Mouse (Mus musculus) hindbrain, embryonic 12.5 days (tissue): ENCODE data around the gene Eme2. TPM values are rescaled to one million over a fixed set of nuclear protein-coding genes. Genes with fewer than 3 reads are reported as not detected.
A peak's percentile ranks its signal among the peaks of the same experiment; 100 is the strongest.

ENCODE experiments used
- ATAC-seq: fragments of 200-750 bp; cut with Nextera tagmentation; 2 replicates; pipeline ENCODE4 v1.8.0; 2017; ENCODE audit warnings: moderate TSS enrichment; ENCODE audit not compliant: low FRiP score
- H3K27ac ChIP-seq: fragments of 300-500 bp; sonication (generic); 2 replicates; pipeline ENCODE4 v1.5.1; 2016; ENCODE audit warnings: mild to moderate bottlenecking
- H3K27me3 ChIP-seq: fragments of 300-500 bp; sonication (generic); 2 replicates; pipeline ENCODE4 v1.6.1; 2016; ENCODE audit warnings: mild to moderate bottlenecking
- H3K36me3 ChIP-seq: fragments of 300-500 bp; sonication (generic); 2 replicates; pipeline ENCODE4 v1.6.1; 2016; ENCODE audit warnings: mild to moderate bottlenecking
- H3K4me1 ChIP-seq: fragments of 300-500 bp; sonication (generic); 2 replicates; pipeline ENCODE4 v1.6.1; 2016
- H3K4me2 ChIP-seq: fragments of 300-500 bp; sonication (generic); replicated peaks from 2 replicates; pipeline ENCODE4 v1.6.1; 2016; ENCODE audit warnings: mild to moderate bottlenecking
- H3K4me3 ChIP-seq: fragments of 300-500 bp; sonication (generic); 2 replicates; pipeline ENCODE4 v1.5.1; 2016; ENCODE audit warnings: mild to moderate bottlenecking
- H3K9ac ChIP-seq: fragments of 300-500 bp; sonication (generic); 2 replicates; pipeline ENCODE4 v1.6.1; 2016; ENCODE audit warnings: mild to moderate bottlenecking, moderate library complexity
- H3K9me3 ChIP-seq: fragments of 300-500 bp; sonication (generic); replicated peaks from 2 replicates; pipeline ENCODE4 v1.6.1; 2016; ENCODE audit warnings: mild to moderate bottlenecking
- WGBS: fragments of 180-500 bp; shearing (Covaris S2); methylation state at CpG from one replicate; pipeline ENCODE4 v1.1.7; 2016; 5-methylcytosine and 5-hydroxymethylcytosine counted together
- polyA plus RNA-seq: library from polyadenylated mRNA; unstranded; fragments of >200 nt; fragmentation: Nextera tagmentation; extraction: Ambion mirVana; gene quantifications from 2 replicates; pipeline ENCODE4 v1.2.1, GENCODE M21; 2016

The Eme2 gene
- polyA plus RNA-seq, 1 experiment from 2014 or later: 39.3 TPM

GRCm38 (mm10) chr17:24860076-24860475 lies 34.8 kb downstream of the Eme2 start:
- no peak overlapping the region for H3K9ac ChIP-seq
- H3K27ac ChIP-seq: no peak overlapping the region
- no peaks in the 10 kb centered on the region for H3K27me3 ChIP-seq
- H3K4me3 ChIP-seq: no peak overlapping the region
- H3K9me3 ChIP-seq: no peaks in the 10 kb centered on the region
- H3K36me3 ChIP-seq: peaks cover 44% of the 10 kb centered on the region
- no peak for ATAC-seq
- no peak overlapping the region for H3K4me2 ChIP-seq
- H3K4me1 ChIP-seq: no peaks in the 10 kb centered on the region
- WGBS: 86% methylated on average over 8 of the region's 8 CpGs

GRCm38 (mm10) chr17:24858967-24859366 lies 35.9 kb downstream of the Eme2 start:
- peaks cover 40% of the 10 kb centered on the region for H3K36me3 ChIP-seq
- no peaks in the 10 kb centered on the region for H3K27me3 ChIP-seq
- H3K9ac ChIP-seq: no peak overlapping the region
- H3K9me3 ChIP-seq: no peaks in the 10 kb centered on the region
- H3K4me3 ChIP-seq: no peak overlapping the region
- no peak overlapping the region for H3K4me2 ChIP-seq
- WGBS: 91% methylated on average over 6 of the region's 6 CpGs
- no peak for ATAC-seq
- H3K27ac ChIP-seq: no peak overlapping the region
- no peaks in the 10 kb centered on the region for H3K4me1 ChIP-seq

- WGBS: 79% methylated on average over 7 of the region's 8 CpGs
- Histone ChIP-seq H3K4me2 (no peak overlapping the region), H3K9ac (no peak overlapping the region), H3K36me3 (peaks cover 50% of the 10 kb centered on the region), H3K4me3 (no peak overlapping the region), H3K4me1 (no peaks in the 10 kb centered on the region), H3K9me3 (no peaks in the 10 kb centered on the region), H3K27me3 (no peaks in the 10 kb centered on the region), H3K27ac (no peak overlapping the region)
- no peak for ATAC-seq
Measured at GRCm38 (mm10) chr17:24857831-24858470, 36.9 kb downstream of the Eme2 start.

GRCm38 (mm10) chr17:24856589-24856988 lies 38.3 kb downstream of the Eme2 start:
- Histone ChIP-seq H3K27me3 (peaks cover 3% of the 10 kb centered on the region; the same call in 1 of the 2 replicates), H3K9ac (no peak overlapping the region), H3K4me1 (no peaks in the 10 kb centered on the region; the same call in 1 of the 2 replicates), H3K4me2 (no peak overlapping the region), H3K4me3 (no peak overlapping the region), H3K36me3 (peaks cover 48% of the 10 kb centered on the region), H3K9me3 (no peaks in the 10 kb centered on the region), H3K27ac (no peak overlapping the region)
- ATAC-seq: no peak
- 90% methylated on average over 13 of the region's 13 CpGs for WGBS

- peaks cover 4% of the 10 kb centered on the region for H3K4me1 ChIP-seq
- H3K4me3 ChIP-seq: no peak overlapping the region
- no peak for ATAC-seq
- H3K4me2 ChIP-seq: no peak overlapping the region
- 86% methylated on average over 3 of the region's 3 CpGs for WGBS
- H3K36me3 ChIP-seq: peaks cover 42% of the 10 kb centered on the region
- no peak overlapping the region for H3K27ac ChIP-seq
- H3K9me3 ChIP-seq: no peaks in the 10 kb centered on the region
- no peak overlapping the region for H3K9ac ChIP-seq
- H3K27me3 ChIP-seq: peaks cover 5% of the 10 kb centered on the region; the same call in 1 of the 2 replicates
Measured at GRCm38 (mm10) chr17:24855838-24856464, 38.9 kb downstream of the Eme2 start.

- H3K36me3 ChIP-seq: peaks cover 19% of the 10 kb centered on the region
- H3K27me3 ChIP-seq: peaks cover 5% of the 10 kb centered on the region; the same call in 1 of the 2 replicates
- H3K4me3 ChIP-seq: peak overlapping the region; percentile 79
- H3K9ac ChIP-seq: peak overlapping the region; percentile 72; the same call in 1 of the 2 replicates
- ATAC-seq: no peak
- 83% methylated on average over 10 of the region's 10 CpGs for WGBS
- peak overlapping the region; percentile 74 for H3K4me2 ChIP-seq
- H3K27ac ChIP-seq: no peak overlapping the region
- H3K4me1 ChIP-seq: peaks cover 13% of the 10 kb centered on the region
- no peaks in the 10 kb centered on the region for H3K9me3 ChIP-seq
Measured at GRCm38 (mm10) chr17:24851381-24852125, 43.3 kb downstream of the Eme2 start.

GRCm38 (mm10) chr17:24850773-24851127 lies 44.1 kb downstream of the Eme2 start:
- Histone ChIP-seq H3K9ac (peak overlapping the region; percentile 72), H3K27ac (peak overlapping the region; percentile 53; the same call in 1 of the 2 replicates), H3K9me3 (no peaks in the 10 kb centered on the region), H3K4me3 (peak overlapping the region; percentile 79), H3K36me3 (peaks cover 13% of the 10 kb centered on the region), H3K4me1 (peaks cover 13% of the 10 kb centered on the region), H3K27me3 (peaks cover 5% of the 10 kb centered on the region; the same call in 1 of the 2 replicates), H3K4me2 (peak overlapping the region; percentile 74)
- WGBS: 2% methylated on average over 18 of the region's 20 CpGs
- ATAC-seq: no peak

- peak within 1 kb of the TSS; percentile 79 for H3K4me3 ChIP-seq
- H3K9me3 ChIP-seq: no peaks in the 10 kb centered on the region
- H3K36me3 ChIP-seq: peaks cover 13% of the 10 kb centered on the region
- peak within 1 kb of the TSS; percentile 74 for H3K4me2 ChIP-seq
- peak within 1 kb of the TSS; percentile 75 for H3K9ac ChIP-seq
- under 1% methylated on average over 54 of the region's 58 CpGs for WGBS
- ATAC-seq: peak; percentile 100
- peak within 1 kb of the TSS; percentile 93 for H3K27ac ChIP-seq
- peaks cover 13% of the 10 kb centered on the region for H3K4me1 ChIP-seq
- H3K27me3 ChIP-seq: peaks cover 8% of the 10 kb centered on the region; the same call in 1 of the 2 replicates
Measured at GRCm38 (mm10) chr17:24850065-24850772, 44.7 kb downstream of the Eme2 start, which contains the start of gene Fahd1. Gene Fahd1, minus strand, starts transcription at chr17:24850364.

- peak overlapping the region; percentile 79 for H3K4me3 ChIP-seq
- peak overlapping the region; percentile 75 for H3K9ac ChIP-seq
- peaks cover 13% of the 10 kb centered on the region for H3K36me3 ChIP-seq
- WGBS: under 1% methylated on average over 21 of the region's 21 CpGs
- H3K4me1 ChIP-seq: peaks cover 13% of the 10 kb centered on the region
- ATAC-seq: peak; percentile 74
- peak overlapping the region; percentile 93 for H3K27ac ChIP-seq
- H3K27me3 ChIP-seq: peaks cover 8% of the 10 kb centered on the region; the same call in 1 of the 2 replicates
- peak overlapping the region; percentile 74 for H3K4me2 ChIP-seq
- H3K9me3 ChIP-seq: no peaks in the 10 kb centered on the region
Measured at GRCm38 (mm10) chr17:24849733-24850064, 45.2 kb downstream of the Eme2 start.

- H3K4me1 ChIP-seq: peaks cover 13% of the 10 kb centered on the region
- no peak overlapping the region; the same call in 1 of the 2 replicates for H3K4me3 ChIP-seq
- no peak overlapping the region for H3K27ac ChIP-seq
- no peak overlapping the region for H3K9ac ChIP-seq
- ATAC-seq: no peak
- peaks cover 9% of the 10 kb centered on the region for H3K36me3 ChIP-seq
- no peaks in the 10 kb centered on the region for H3K9me3 ChIP-seq
- H3K27me3 ChIP-seq: peaks cover 17% of the 10 kb centered on the region
- H3K4me2 ChIP-seq: peak overlapping the region; percentile 74
Measured at GRCm38 (mm10) chr17:24848600-24849031, 46.3 kb downstream of the Eme2 start.

- Histone ChIP-seq H3K4me3 (no peak overlapping the region), H3K4me2 (no peak overlapping the region), H3K9me3 (no peaks in the 10 kb centered on the region), H3K4me1 (peaks cover 13% of the 10 kb centered on the region), H3K36me3 (no peaks in the 10 kb centered on the region), H3K27ac (no peak overlapping the region), H3K9ac (no peak overlapping the region), H3K27me3 (peaks cover 17% of the 10 kb centered on the region)
- WGBS: 100% methylated on average over 1 of the region's 1 CpGs
- no peak for ATAC-seq
Measured at GRCm38 (mm10) chr17:24847386-24847785, 47.5 kb downstream of the Eme2 start.

- ATAC-seq: no peak
- Histone ChIP-seq H3K9ac (no peak overlapping the region), H3K9me3 (no peaks in the 10 kb centered on the region), H3K27me3 (peaks cover 14% of the 10 kb centered on the region), H3K4me1 (peaks cover 6% of the 10 kb centered on the region), H3K36me3 (no peaks in the 10 kb centered on the region), H3K4me2 (no peak overlapping the region), H3K27ac (no peak overlapping the region), H3K4me3 (no peak overlapping the region)
- WGBS: 53% methylated on average over 9 of the region's 9 CpGs
Measured at GRCm38 (mm10) chr17:24844525-24844924, 50.4 kb downstream of the Eme2 start.
